In genomic region chr15:79075658-79076365, GRCm38 (mm10) we compare ENCODE assay signal across 8 mouse cellular contexts. TPM values are rescaled to one million over a fixed set of nuclear protein-coding genes. Genes with fewer than 3 reads are reported as not detected.
DNase-seq lines count a peak whose midpoint lies in the region; ATAC-seq and TF ChIP-seq lines count a peak whose summit lies in the region.

No protein-coding gene starts in this region.

- ATAC-seq in erythroid progenitor cell, adult 5-6 weeks (replicated peaks; ENCODE audit: low FRiP score, poor library complexity, severe bottlenecking) = 0 out of 2 replicates have a peak, but pooled peaks have one; percentile 33
- ATAC-seq in limb, embryonic 13.5 days (ENCODE audit: low FRiP score, low read depth) = no peak
- ATAC-seq in stomach, embryonic 15.5 days (ENCODE audit: insufficient read depth, low FRiP score, low read depth) = no peak
- no peak for ATAC-seq in CD4-positive, CD25-positive, alpha-beta regulatory T cell, adult 4 months

- H3K27ac ChIP-seq in spleen, adult 2 months (ENCODE audit: insufficient read depth, low read length) = no peak overlapping the region
- H3K27ac ChIP-seq in limb, embryonic 13.5 days = no peak overlapping the region; the same call in 1 of the 2 replicates
- H3K27ac ChIP-seq in stomach, embryonic 15.5 days = peak overlapping the region; percentile 79; the same call in 1 of the 2 replicates

- H3K27me3 ChIP-seq in spleen, adult 2 months (ENCODE audit: control insufficient read depth, insufficient read depth, low read length) = no peaks in the 10 kb centered on the region
- H3K27me3 ChIP-seq in limb, embryonic 13.5 days = no peaks in the 10 kb centered on the region
- no peaks in the 10 kb centered on the region for H3K27me3 ChIP-seq in stomach, embryonic 15.5 days (replicated peaks)

- TF ChIP-seq POLR2A in spleen, adult 2 months (IDR thresholded peaks at IDR 0.05; ENCODE audit: low read depth, low read length) = no peak

- no peak for DNase-seq in spleen, adult 2 months (ENCODE audit: low read depth in 1 of 2, low spot score in 2 of 2)
- no peak for DNase-seq in spleen, adult 12 weeks (ENCODE audit: low spot score)
- no peak for DNase-seq in right cerebral cortex, adult 2 months (ENCODE audit: low spot score in 2 of 2)
- no peak for DNase-seq in gastrocnemius, postnatal 36 days

- peak overlapping the region; percentile 77 for H3K4me3 ChIP-seq in spleen, adult 2 months (ENCODE audit: extremely low read depth, insufficient read depth, insufficient read length)
- H3K4me3 ChIP-seq in limb, embryonic 13.5 days = peak overlapping the region; percentile 96
- H3K4me3 ChIP-seq in stomach, embryonic 15.5 days (replicated peaks) = peak overlapping the region; percentile 92

- intact Hi-C loops in gastrocnemius, postnatal 36 days (cut with DNase I) = loop anchor here (2.0 kb wide), 1 partner anchor 17 kb away; no protein-coding TSS in a partner anchor

- TF ChIP-seq CTCF in spleen, adult 2 months (IDR thresholded peaks at IDR 0.05; ENCODE audit: extremely low read depth, insufficient read depth, insufficient read length, insufficient replicate concordance) = no peak

- no peaks in the 10 kb centered on the region for H3K9me3 ChIP-seq in limb, embryonic 13.5 days
- no peaks in the 10 kb centered on the region for H3K9me3 ChIP-seq in stomach, embryonic 15.5 days

- peaks cover 2% of the 10 kb centered on the region; the same call in 1 of the 2 replicates for H3K4me1 ChIP-seq in spleen, adult 2 months (ENCODE audit: control insufficient read depth, insufficient read depth, insufficient read length)
- peaks cover 16% of the 10 kb centered on the region for H3K4me1 ChIP-seq in limb, embryonic 13.5 days
- peaks cover 16% of the 10 kb centered on the region for H3K4me1 ChIP-seq in stomach, embryonic 15.5 days

- WGBS in spleen, adult 2 months = 32% methylated on average over 15 of the region's 15 CpGs
- 37% methylated on average over 15 of the region's 15 CpGs for WGBS in limb, embryonic 13.5 days
- WGBS in stomach, embryonic 15.5 days = 29% methylated on average over 15 of the region's 15 CpGs

- peak overlapping the region; percentile 88 for H3K4me2 ChIP-seq in limb, embryonic 13.5 days (replicated peaks)
- peak overlapping the region; percentile 74 for H3K4me2 ChIP-seq in stomach, embryonic 15.5 days

- peak overlapping the region; percentile 85 for H3K9ac ChIP-seq in limb, embryonic 13.5 days
- H3K9ac ChIP-seq in stomach, embryonic 15.5 days = peak overlapping the region; percentile 81

- H3K36me3 ChIP-seq in spleen, adult 2 months (ENCODE audit: control insufficient read depth, insufficient read depth, low read length) = peaks cover 32% of the 10 kb centered on the region
- H3K36me3 ChIP-seq in limb, embryonic 13.5 days = peaks cover 42% of the 10 kb centered on the region
- peaks cover 40% of the 10 kb centered on the region for H3K36me3 ChIP-seq in stomach, embryonic 15.5 days

RNA-seq across cellular contexts. Expression of gene Eif3l, which starts 0.8 kb away (rescaled TPM):
- 85.7 and 97.2 TPM in 2 replicates for polyA plus RNA-seq in spleen, adult 2 months (2012; rRNA removed)
- total RNA-seq in erythroid progenitor cell, adult 5-6 weeks (2015; ENCODE audit: low replicate concordance) = 50.1 and 69.2 TPM in 2 replicates
- 47.1 and 47.9 TPM in 2 replicates for total RNA-seq in erythroid progenitor cell, adult 5-6 weeks (2017; ENCODE audit: low replicate concordance)
- polyA plus RNA-seq in limb, embryonic 13.5 days (2015; fragmentation: Nextera tagmentation; extraction: Ambion mirVana) = 221 and 229 TPM in 2 replicates
- polyA plus RNA-seq in stomach, embryonic 15.5 days (2015; fragmentation: Nextera tagmentation; extraction: Ambion mirVana) = 200 and 222 TPM in 2 replicates
- 100 to 1,000 TPM; 224 to 263 TPM for polyA plus RNA-seq in CD4-positive, CD25-positive, alpha-beta regulatory T cell, adult 4 months (2017; shearing (Covaris generic))
- total RNA-seq in gastrocnemius, postnatal 36 days (2021) = 10 to 100 TPM; 46.6 to 52.6 TPM

RNA-seq across cellular contexts. Expression of gene Ankrd54, which starts 13.1 kb away (rescaled TPM):
- polyA plus RNA-seq in spleen, adult 2 months (2012; rRNA removed) = 57.3 and 78.9 TPM in 2 replicates
- 64.9 and 75.0 TPM in 2 replicates for total RNA-seq in erythroid progenitor cell, adult 5-6 weeks (2015; ENCODE audit: low replicate concordance)
- 37.3 and 66.5 TPM in 2 replicates for total RNA-seq in erythroid progenitor cell, adult 5-6 weeks (2017; ENCODE audit: low replicate concordance)
- polyA plus RNA-seq in limb, embryonic 13.5 days (2015; fragmentation: Nextera tagmentation; extraction: Ambion mirVana) = 51.9 and 52.8 TPM in 2 replicates
- 49.7 and 51.8 TPM in 2 replicates for polyA plus RNA-seq in stomach, embryonic 15.5 days (2015; fragmentation: Nextera tagmentation; extraction: Ambion mirVana)
- 1 to 10 TPM; 3.5 to 9.6 TPM for polyA plus RNA-seq in CD4-positive, CD25-positive, alpha-beta regulatory T cell, adult 4 months (2017; shearing (Covaris generic))
- total RNA-seq in gastrocnemius, postnatal 36 days (2021) = 1 to 10 TPM; 2.7 to 4.3 TPM

RNA-seq across cellular contexts. Expression of gene Micall1, which starts 32.9 kb away (rescaled TPM):
- polyA plus RNA-seq in spleen, adult 2 months (2012; rRNA removed) = 20.0 and 24.9 TPM in 2 replicates
- total RNA-seq in erythroid progenitor cell, adult 5-6 weeks (2015; ENCODE audit: low replicate concordance) = 0.72 TPM in 1 of 2 replicates, not detected in the other
- 1.7 and 4.1 TPM in 2 replicates for total RNA-seq in erythroid progenitor cell, adult 5-6 weeks (2017; ENCODE audit: low replicate concordance)
- polyA plus RNA-seq in limb, embryonic 13.5 days (2015; fragmentation: Nextera tagmentation; extraction: Ambion mirVana) = 8.9 and 10.6 TPM in 2 replicates
- 11.5 and 11.9 TPM in 2 replicates for polyA plus RNA-seq in stomach, embryonic 15.5 days (2015; fragmentation: Nextera tagmentation; extraction: Ambion mirVana)
- 10 to 100 TPM; 11.8 to 22.1 TPM for polyA plus RNA-seq in CD4-positive, CD25-positive, alpha-beta regulatory T cell, adult 4 months (2017; shearing (Covaris generic))
- 10 to 100 TPM; 11.8 to 13.5 TPM for total RNA-seq in gastrocnemius, postnatal 36 days (2021)

RNA-seq across cellular contexts. Expression of gene Galr3, which starts 34.1 kb away (rescaled TPM):
- polyA plus RNA-seq in spleen, adult 2 months (2012; rRNA removed) = 0.39 and 1.0 TPM in 2 replicates
- not detected in 2 replicates for total RNA-seq in erythroid progenitor cell, adult 5-6 weeks (2015; ENCODE audit: low replicate concordance)
- total RNA-seq in erythroid progenitor cell, adult 5-6 weeks (2017; ENCODE audit: low replicate concordance) = not detected in 2 replicates
- not detected in 2 replicates for polyA plus RNA-seq in limb, embryonic 13.5 days (2015; fragmentation: Nextera tagmentation; extraction: Ambion mirVana)
- polyA plus RNA-seq in stomach, embryonic 15.5 days (2015; fragmentation: Nextera tagmentation; extraction: Ambion mirVana) = 0.68 and 0.89 TPM in 2 replicates
- not detected for polyA plus RNA-seq in CD4-positive, CD25-positive, alpha-beta regulatory T cell, adult 4 months (2017; shearing (Covaris generic))
- not detected for total RNA-seq in gastrocnemius, postnatal 36 days (2021)

RNA-seq across cellular contexts. Expression of gene H1f0, which starts 47.6 kb away (rescaled TPM):
- 14.3 and 25.4 TPM in 2 replicates for polyA plus RNA-seq in spleen, adult 2 months (2012; rRNA removed)
- 13.7 and 21.4 TPM in 2 replicates for total RNA-seq in erythroid progenitor cell, adult 5-6 weeks (2015; ENCODE audit: low replicate concordance)
- 16.7 and 19.7 TPM in 2 replicates for total RNA-seq in erythroid progenitor cell, adult 5-6 weeks (2017; ENCODE audit: low replicate concordance)
- polyA plus RNA-seq in limb, embryonic 13.5 days (2015; fragmentation: Nextera tagmentation; extraction: Ambion mirVana) = 558 and 589 TPM in 2 replicates
- 546 and 587 TPM in 2 replicates for polyA plus RNA-seq in stomach, embryonic 15.5 days (2015; fragmentation: Nextera tagmentation; extraction: Ambion mirVana)
- polyA plus RNA-seq in CD4-positive, CD25-positive, alpha-beta regulatory T cell, adult 4 months (2017; shearing (Covaris generic)) = 10 to 100 TPM; 20.7 to 33.3 TPM
- 10 to 100 TPM; 71.1 to 87.4 TPM for total RNA-seq in gastrocnemius, postnatal 36 days (2021)
